Comparison of ENCODE assay signal across 8 mouse cellular contexts in the genomic region with DNA sequence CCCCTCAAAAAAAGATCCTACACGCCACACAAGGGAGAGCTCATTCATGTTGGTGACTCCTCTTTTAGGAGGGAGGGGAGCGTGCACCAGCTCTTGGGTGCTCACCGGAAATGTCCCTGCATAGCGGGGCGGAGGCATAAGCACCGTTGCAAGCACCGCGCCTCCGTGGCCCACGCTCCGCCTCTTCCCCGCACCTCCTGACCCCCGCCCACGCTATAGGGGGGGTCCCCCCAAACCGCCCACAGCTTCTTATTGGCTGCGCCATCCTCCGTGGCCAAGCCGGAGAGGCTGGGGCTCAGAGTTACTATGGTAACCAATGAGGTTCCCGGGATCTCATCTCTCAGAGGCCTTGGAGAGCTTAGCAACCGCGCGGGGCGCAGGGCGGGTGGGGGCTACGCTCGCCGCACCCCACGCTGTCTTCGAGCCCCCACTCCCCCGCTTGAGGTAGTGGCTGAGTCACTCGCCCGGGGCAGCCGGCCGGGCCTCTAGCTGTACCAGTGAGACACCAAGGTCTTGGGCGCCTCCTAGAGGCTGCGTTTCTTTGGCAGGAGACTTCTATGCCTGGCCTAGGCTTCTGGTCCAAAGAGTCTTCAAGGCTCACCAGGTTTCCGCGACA. TPM values are rescaled to one million over a fixed set of nuclear protein-coding genes. Genes with fewer than 3 reads are reported as not detected.
DNase-seq lines count a peak whose midpoint lies in the region; ATAC-seq and TF ChIP-seq lines count a peak whose summit lies in the region.

No protein-coding gene starts in this region.

- H3K79me2 ChIP-seq in heart, adult 2 months (replicated peaks; ENCODE audit: control insufficient read depth, insufficient read depth, low read length) = no peaks in the 10 kb centered on the region

- peak; percentile 96 for TF ChIP-seq CTCF in heart, adult 2 months (IDR thresholded peaks at IDR 0.05)
- peak; percentile 75 for TF ChIP-seq CTCF in kidney, adult 2 months (conservative IDR thresholded peaks at IDR 0.05; ENCODE audit: insufficient read depth, insufficient read length, low read depth, low read length)

- H3K4me2 ChIP-seq in embryonic facial prominence, embryonic 13.5 days = peak overlapping the region; percentile 94
- H3K4me2 ChIP-seq in limb, embryonic 11.5 days (ENCODE audit: low read depth, severe bottlenecking) = peak overlapping the region; percentile 92
- peak overlapping the region; percentile 76 for H3K4me2 ChIP-seq in midbrain, embryonic 14.5 days (ENCODE audit: low read length)

- DNase-seq in 3T3-L1 (ENCODE audit: low read depth, low spot score) = peak; percentile 98
- DNase-seq in adrenal gland, postnatal 36 days = peak; percentile 94 to 96
- peak; percentile 93 to 96 for DNase-seq in heart, adult 2 months
- peak; percentile 96 for DNase-seq in kidney, adult 2 months
- peak; percentile 96 for DNase-seq in limb, embryonic 11.5 days (ENCODE audit: low spot score)
- peak; percentile 93 for DNase-seq in midbrain, embryonic 14.5 days
- peak; percentile 75 to 93 for DNase-seq in spleen, adult 18-20 months

- WGBS in embryonic facial prominence, embryonic 13.5 days = under 1% methylated on average over 38 of the region's 38 CpGs
- WGBS in heart, adult 2 months = 0% methylated on average over 38 of the region's 38 CpGs
- under 1% methylated on average over 38 of the region's 38 CpGs for WGBS in kidney, adult 2 months
- WGBS in limb, embryonic 11.5 days = under 1% methylated on average over 38 of the region's 38 CpGs
- WGBS in midbrain, embryonic 14.5 days = 0% methylated on average over 38 of the region's 38 CpGs

- intact Hi-C loops in heart, adult 2 months (cut with DNase I) = loop anchor here (1.0 kb wide), 2 partner anchors 189 to 224 kb away; no protein-coding TSS in a partner anchor

- peak; percentile 49; the same call in 1 of the 2 replicates for ATAC-seq in embryonic facial prominence, embryonic 13.5 days (ENCODE audit: insufficient number of reproducible peaks, insufficient read depth, low FRiP score, low TSS enrichment, low read depth)
- ATAC-seq in limb, embryonic 11.5 days (ENCODE audit: insufficient number of reproducible peaks, low FRiP score, low TSS enrichment, low read depth) = peak; percentile 38; the same call in 1 of the 2 replicates
- peak; percentile 78 for ATAC-seq in midbrain, embryonic 14.5 days (ENCODE audit: low FRiP score, low TSS enrichment)

- H3K27me3 ChIP-seq in embryonic facial prominence, embryonic 13.5 days = peaks cover 88% of the 10 kb centered on the region
- no peaks in the 10 kb centered on the region for H3K27me3 ChIP-seq in heart, adult 2 months (ENCODE audit: control insufficient read depth, insufficient read depth, low read length)
- H3K27me3 ChIP-seq in kidney, adult 2 months (replicated peaks; ENCODE audit: control insufficient read depth, insufficient read depth, low read length) = no peaks in the 10 kb centered on the region
- peaks cover 82% of the 10 kb centered on the region for H3K27me3 ChIP-seq in limb, embryonic 11.5 days (ENCODE audit: control insufficient read depth, insufficient read depth, low read length)
- H3K27me3 ChIP-seq in midbrain, embryonic 14.5 days (ENCODE audit: control insufficient read depth, insufficient read depth, low read length) = peaks cover 71% of the 10 kb centered on the region

- peaks cover 83% of the 10 kb centered on the region for H3K4me1 ChIP-seq in embryonic facial prominence, embryonic 13.5 days
- H3K4me1 ChIP-seq in heart, adult 2 months (ENCODE audit: control insufficient read depth, insufficient read depth, low read length) = peaks cover 12% of the 10 kb centered on the region
- peaks cover 7% of the 10 kb centered on the region; the same call in 1 of the 2 replicates for H3K4me1 ChIP-seq in kidney, adult 2 months (ENCODE audit: control insufficient read depth, insufficient read depth, low read length)
- H3K4me1 ChIP-seq in limb, embryonic 11.5 days (ENCODE audit: control insufficient read depth, insufficient read depth, low read length) = peaks cover 44% of the 10 kb centered on the region
- peaks cover 32% of the 10 kb centered on the region for H3K4me1 ChIP-seq in midbrain, embryonic 14.5 days (ENCODE audit: control insufficient read depth, insufficient read depth, low read length)

- H3K4me3 ChIP-seq in embryonic facial prominence, embryonic 13.5 days = peak overlapping the region; percentile 60
- peak overlapping the region; percentile 49 for H3K4me3 ChIP-seq in heart, adult 2 months
- peak overlapping the region; percentile 17; the same call in 1 of the 2 replicates for H3K4me3 ChIP-seq in kidney, adult 2 months (ENCODE audit: insufficient read depth, low read depth, low read length)
- peak overlapping the region; percentile 54 for H3K4me3 ChIP-seq in limb, embryonic 11.5 days (ENCODE audit: low read depth, low read length)
- H3K4me3 ChIP-seq in midbrain, embryonic 14.5 days (replicated peaks; ENCODE audit: low read depth, low read length) = peak overlapping the region; percentile 42

- 0 out of 2 replicates have a peak, but pooled peaks have one; percentile 41 for TF ChIP-seq EP300 in heart, adult 2 months (IDR thresholded peaks at IDR 0.05; ENCODE audit: insufficient read depth, low read depth, low read length)

- H3K27ac ChIP-seq in embryonic facial prominence, embryonic 13.5 days = no peak overlapping the region
- H3K27ac ChIP-seq in heart, adult 2 months = peak overlapping the region; percentile 69
- no peak overlapping the region for H3K27ac ChIP-seq in kidney, adult 2 months (ENCODE audit: insufficient read depth, low read depth, low read length)
- H3K27ac ChIP-seq in limb, embryonic 11.5 days (replicated peaks; ENCODE audit: low read depth, low read length) = no peak overlapping the region
- H3K27ac ChIP-seq in midbrain, embryonic 14.5 days (replicated peaks; ENCODE audit: low read depth, low read length) = peak overlapping the region; percentile 57; the same call in 1 of the 2 replicates

- TF ChIP-seq POLR2A in heart, adult 2 months (IDR thresholded peaks at IDR 0.05; ENCODE audit: insufficient read depth, low read depth, low read length) = no peak; the same call in 1 of the 2 replicates
- TF ChIP-seq POLR2A in kidney, adult 2 months (IDR thresholded peaks at IDR 0.05; ENCODE audit: low read depth, low read length) = no peak

- no peak overlapping the region for H3K9ac ChIP-seq in embryonic facial prominence, embryonic 13.5 days
- H3K9ac ChIP-seq in heart, adult 2 months (ENCODE audit: low read depth, low read length) = peak overlapping the region; percentile 27; the same call in 1 of the 2 replicates
- H3K9ac ChIP-seq in limb, embryonic 11.5 days (ENCODE audit: low read length) = 0 out of 2 replicates have a peak overlapping the region, but pooled peaks have one; percentile 7
- peak overlapping the region; percentile 34; the same call in 1 of the 2 replicates for H3K9ac ChIP-seq in midbrain, embryonic 14.5 days (replicated peaks; ENCODE audit: low read length)

- H3K36me3 ChIP-seq in embryonic facial prominence, embryonic 13.5 days = peaks cover under 1% of the 10 kb centered on the region; the same call in 1 of the 2 replicates
- no peaks in the 10 kb centered on the region for H3K36me3 ChIP-seq in heart, adult 2 months (ENCODE audit: control insufficient read depth, insufficient read depth, low read length)
- no peaks in the 10 kb centered on the region for H3K36me3 ChIP-seq in kidney, adult 2 months (ENCODE audit: control insufficient read depth, insufficient read depth, low read length)
- H3K36me3 ChIP-seq in limb, embryonic 11.5 days (ENCODE audit: control insufficient read depth, insufficient read depth, low read length) = peaks cover 2% of the 10 kb centered on the region; the same call in 1 of the 2 replicates
- no peaks in the 10 kb centered on the region for H3K36me3 ChIP-seq in midbrain, embryonic 14.5 days (ENCODE audit: control insufficient read depth, insufficient read depth, low read length)

- no peaks in the 10 kb centered on the region for H3K9me3 ChIP-seq in embryonic facial prominence, embryonic 13.5 days
- H3K9me3 ChIP-seq in limb, embryonic 11.5 days (ENCODE audit: control insufficient read depth, low read length) = no peaks in the 10 kb centered on the region
- H3K9me3 ChIP-seq in midbrain, embryonic 14.5 days (ENCODE audit: control insufficient read depth, low read length) = no peaks in the 10 kb centered on the region

RNA-seq across cellular contexts. Expression of gene Hic1, which starts 0.9 kb away (rescaled TPM):
- total RNA-seq in adrenal gland, postnatal 36 days (2021) = 1 to 10 TPM; 8.3 to 9.0 TPM
- 8.2 and 9.7 TPM in 2 replicates for polyA plus RNA-seq in embryonic facial prominence, embryonic 13.5 days (2015; fragmentation: Nextera tagmentation; extraction: Ambion mirVana)
- 10 to 100 TPM; 12.6 to 13.6 TPM for total RNA-seq in heart, adult 2 months (2021)
- polyA plus RNA-seq in heart, adult 2 months (2012; rRNA removed) = 15.5 and 19.6 TPM in 2 replicates
- polyA plus RNA-seq in kidney, adult 2 months (2012; rRNA removed) = 8.6 and 12.6 TPM in 2 replicates
- 4.1 and 4.5 TPM in 2 replicates for polyA plus RNA-seq in limb, embryonic 11.5 days (2014; fragmentation: Nextera tagmentation; extraction: Ambion mirVana)
- 0.66 and 0.92 TPM in 2 replicates for polyA plus RNA-seq in midbrain, embryonic 14.5 days (2014; fragmentation: Nextera tagmentation; extraction: Ambion mirVana)

RNA-seq across cellular contexts. Expression of gene Ovca2, which starts 8.4 kb away (rescaled TPM):
- 10 to 100 TPM; 20.7 to 22.4 TPM for total RNA-seq in adrenal gland, postnatal 36 days (2021)
- 28.7 and 30.4 TPM in 2 replicates for polyA plus RNA-seq in embryonic facial prominence, embryonic 13.5 days (2015; fragmentation: Nextera tagmentation; extraction: Ambion mirVana)
- 1 to 10 TPM; 5.7 to 6.1 TPM for total RNA-seq in heart, adult 2 months (2021)
- polyA plus RNA-seq in heart, adult 2 months (2012; rRNA removed) = 11.1 and 16.7 TPM in 2 replicates
- 18.6 and 33.7 TPM in 2 replicates for polyA plus RNA-seq in kidney, adult 2 months (2012; rRNA removed)
- 38.2 and 39.8 TPM in 2 replicates for polyA plus RNA-seq in limb, embryonic 11.5 days (2014; fragmentation: Nextera tagmentation; extraction: Ambion mirVana)
- 15.4 and 20.2 TPM in 2 replicates for polyA plus RNA-seq in midbrain, embryonic 14.5 days (2014; fragmentation: Nextera tagmentation; extraction: Ambion mirVana)

RNA-seq across cellular contexts. Expression of gene Dph1, which starts 20.8 kb away (rescaled TPM):
- total RNA-seq in adrenal gland, postnatal 36 days (2021) = 10 to 100 TPM; 29.8 to 30.6 TPM
- polyA plus RNA-seq in embryonic facial prominence, embryonic 13.5 days (2015; fragmentation: Nextera tagmentation; extraction: Ambion mirVana) = 20.8 and 24.5 TPM in 2 replicates
- 10 to 100 TPM in 1 of 2 experiments, 1 to 10 TPM in 1; 8.5 to 11.6 TPM for total RNA-seq in heart, adult 2 months (2021)
- 21.7 and 32.9 TPM in 2 replicates for polyA plus RNA-seq in heart, adult 2 months (2012; rRNA removed)
- polyA plus RNA-seq in kidney, adult 2 months (2012; rRNA removed) = 40.2 and 46.7 TPM in 2 replicates
- polyA plus RNA-seq in limb, embryonic 11.5 days (2014; fragmentation: Nextera tagmentation; extraction: Ambion mirVana) = 24.1 and 25.5 TPM in 2 replicates
- polyA plus RNA-seq in midbrain, embryonic 14.5 days (2014; fragmentation: Nextera tagmentation; extraction: Ambion mirVana) = 13.7 and 14.8 TPM in 2 replicates

RNA-seq across cellular contexts. Expression of gene Rtn4rl1, which starts 23.3 kb away (rescaled TPM):
- 10 to 100 TPM; 37.3 to 53.0 TPM for total RNA-seq in adrenal gland, postnatal 36 days (2021)
- polyA plus RNA-seq in embryonic facial prominence, embryonic 13.5 days (2015; fragmentation: Nextera tagmentation; extraction: Ambion mirVana) = 6.0 and 7.1 TPM in 2 replicates
- 1 to 10 TPM; 8.4 to 9.4 TPM for total RNA-seq in heart, adult 2 months (2021)
- 7.5 and 10.4 TPM in 2 replicates for polyA plus RNA-seq in heart, adult 2 months (2012; rRNA removed)
- polyA plus RNA-seq in kidney, adult 2 months (2012; rRNA removed) = 11.3 and 12.7 TPM in 2 replicates
- 0.75 and 0.78 TPM in 2 replicates for polyA plus RNA-seq in limb, embryonic 11.5 days (2014; fragmentation: Nextera tagmentation; extraction: Ambion mirVana)
- 16.5 and 17.4 TPM in 2 replicates for polyA plus RNA-seq in midbrain, embryonic 14.5 days (2014; fragmentation: Nextera tagmentation; extraction: Ambion mirVana)

Comparison
In these comparisons a context has a peak if more than half of its experiments do, and no peak if none do; other contexts are left out.
1. H3K27ac ChIP-seq: peak in heart, adult 2 months (single experiment) and midbrain, embryonic 14.5 days (single experiment); none in embryonic facial prominence, embryonic 13.5 days (single experiment), kidney, adult 2 months (single experiment) and limb, embryonic 11.5 days (single experiment).
2. Peak in every context shown above with its lines, with median percentiles within 50 percentile points of each other: DNase-seq, ATAC-seq, H3K4me2 ChIP-seq and H3K4me3 ChIP-seq.